Mouse (Mus musculus): ENCODE results near the gene Cdc27. TPM values are rescaled to one million over a fixed set of nuclear protein-coding genes. Genes with fewer than 3 reads are reported as not detected.
"Not testable (repeated sequence)": the region's sequence is repeated elsewhere in the genome, so short reads cannot be mapped to it uniquely, and the experiment has no call there.

Cdc27 gene
- polyA plus RNA-seq, 1 experiment from 2014 or later, result 33.1 TPM

GRCm38 (mm10) chr11:104581446-104582307 is 31.3 kb upstream of the Cdc27 start:
- no peak overlapping the region for H3K9ac ChIP-seq
- peaks cover 63% of the 10 kb centered on the region for H3K27me3 ChIP-seq (replicated peaks)
- H3K4me3 ChIP-seq, result no peak overlapping the region
- no peaks in the 10 kb centered on the region for H3K4me1 ChIP-seq
- no peaks in the 10 kb centered on the region for H3K36me3 ChIP-seq
- WGBS (ENCODE audit: insufficient replicate concordance), result 35% methylated on average over 18 of the region's 18 CpGs
- H3K9me3 ChIP-seq (replicated peaks), result no peaks in the 10 kb centered on the region
- H3K4me2 ChIP-seq, result peak overlapping the region; percentile 24; the same call in 1 of the 2 replicates
- H3K27ac ChIP-seq, result no peak overlapping the region
- no peak for ATAC-seq

- H3K27ac ChIP-seq, result no peak overlapping the region
- 61% methylated on average over 5 of the region's 5 CpGs for WGBS (ENCODE audit: insufficient replicate concordance)
- no peaks in the 10 kb centered on the region for H3K4me1 ChIP-seq
- ATAC-seq, result no peak
- H3K27me3 ChIP-seq (replicated peaks), result peaks cover 63% of the 10 kb centered on the region
- no peak overlapping the region for H3K4me3 ChIP-seq
- no peak overlapping the region for H3K9ac ChIP-seq
- H3K36me3 ChIP-seq, result no peaks in the 10 kb centered on the region
- H3K4me2 ChIP-seq, result no peak overlapping the region
- H3K9me3 ChIP-seq (replicated peaks), result no peaks in the 10 kb centered on the region
These were observed 30.2 kb upstream of the Cdc27 start for GRCm38 (mm10) chr11:104580606-104581005.

- Histone ChIP-seq H3K4me1 (no peaks in the 10 kb centered on the region), H3K36me3 (no peaks in the 10 kb centered on the region), H3K27ac (no peak overlapping the region), H3K9ac (no peak overlapping the region), H3K4me2 (no peak overlapping the region), H3K27me3 (replicated peaks) (peaks cover 63% of the 10 kb centered on the region), H3K9me3 (replicated peaks) (no peaks in the 10 kb centered on the region), H3K4me3 (no peak overlapping the region)
- no peak for ATAC-seq
- 75% methylated on average over 6 of the region's 6 CpGs for WGBS (ENCODE audit: insufficient replicate concordance)
These were observed 29.7 kb upstream of the Cdc27 start for GRCm38 (mm10) chr11:104580091-104580490.

- Histone ChIP-seq H3K4me2 (no peak overlapping the region), H3K27me3 (replicated peaks) (peaks cover 63% of the 10 kb centered on the region), H3K36me3 (no peaks in the 10 kb centered on the region), H3K9me3 (replicated peaks) (no peaks in the 10 kb centered on the region), H3K9ac (no peak overlapping the region), H3K4me1 (no peaks in the 10 kb centered on the region), H3K4me3 (no peak overlapping the region), H3K27ac (no peak overlapping the region)
- 80% methylated on average over 8 of the region's 8 CpGs for WGBS (ENCODE audit: insufficient replicate concordance)
- no peak for ATAC-seq
These were observed 29.2 kb upstream of the Cdc27 start for GRCm38 (mm10) chr11:104579575-104579974.

GRCm38 (mm10) chr11:104579084-104579483 is 28.7 kb upstream of the Cdc27 start:
- WGBS (ENCODE audit: insufficient replicate concordance), result 76% methylated on average over 9 of the region's 9 CpGs
- Histone ChIP-seq H3K4me2 (no peak overlapping the region), H3K27me3 (replicated peaks) (peaks cover 63% of the 10 kb centered on the region), H3K9ac (no peak overlapping the region), H3K9me3 (replicated peaks) (no peaks in the 10 kb centered on the region), H3K4me1 (no peaks in the 10 kb centered on the region), H3K36me3 (no peaks in the 10 kb centered on the region), H3K27ac (no peak overlapping the region), H3K4me3 (no peak overlapping the region)
- no peak for ATAC-seq

- no peak for ATAC-seq
- WGBS (ENCODE audit: insufficient replicate concordance), result 45% methylated on average over 5 of the region's 5 CpGs
- H3K27ac ChIP-seq, result no peak overlapping the region
These were observed 27.7 kb upstream of the Cdc27 start for GRCm38 (mm10) chr11:104578074-104578473.

GRCm38 (mm10) chr11:104576772-104577612 is 26.6 kb upstream of the Cdc27 start:
- Histone ChIP-seq H3K4me1 (0 out of 2 replicates have a peak, but pooled peaks cover under 1% of the 10 kb centered on the region), H3K4me2 (no peak overlapping the region), H3K4me3 (no peak overlapping the region), H3K9me3 (replicated peaks) (no peaks in the 10 kb centered on the region), H3K9ac (no peak overlapping the region), H3K27ac (no peak overlapping the region), H3K27me3 (replicated peaks) (peaks cover 62% of the 10 kb centered on the region), H3K36me3 (no peaks in the 10 kb centered on the region)
- ATAC-seq, result no peak
- 59% methylated on average over 10 of the region's 10 CpGs for WGBS (ENCODE audit: insufficient replicate concordance)

More at GRCm38 (mm10) chr11:104578074-104578473, 27.7 kb upstream of the Cdc27 start:
- Histone ChIP-seq H3K36me3 (no peaks in the 10 kb centered on the region), H3K4me3 (no peak overlapping the region), H3K27me3 (replicated peaks) (peaks cover 62% of the 10 kb centered on the region), H3K9ac (no peak overlapping the region), H3K9me3 (replicated peaks) (no peaks in the 10 kb centered on the region), H3K4me2 (no peak overlapping the region), H3K4me1 (no peaks in the 10 kb centered on the region)

- 48% methylated on average over 2 of the region's 2 CpGs for WGBS (ENCODE audit: insufficient replicate concordance)
These were observed 22.1 kb upstream of the Cdc27 start for GRCm38 (mm10) chr11:104572566-104572965.

GRCm38 (mm10) chr11:104572091-104572490 is 21.7 kb upstream of the Cdc27 start:
- H3K36me3 ChIP-seq, result no peaks in the 10 kb centered on the region
- WGBS (ENCODE audit: insufficient replicate concordance), result 69% methylated on average over 7 of the region's 7 CpGs
- ATAC-seq, result no peak
- H3K4me1 ChIP-seq, result peaks cover 23% of the 10 kb centered on the region
- no peak overlapping the region; the same call in 1 of the 2 replicates for H3K4me2 ChIP-seq
- peaks cover 24% of the 10 kb centered on the region for H3K27me3 ChIP-seq (replicated peaks)
- no peaks in the 10 kb centered on the region; the same call in 1 of the 2 replicates for H3K9me3 ChIP-seq (replicated peaks)
- no peak overlapping the region for H3K27ac ChIP-seq
- H3K4me3 ChIP-seq, result no peak overlapping the region
- no peak overlapping the region for H3K9ac ChIP-seq

More at GRCm38 (mm10) chr11:104572566-104572965, 22.1 kb upstream of the Cdc27 start:
- H3K4me2 ChIP-seq, result no peak overlapping the region
- no peak for ATAC-seq
- H3K4me1 ChIP-seq, result peaks cover 23% of the 10 kb centered on the region
- no peak overlapping the region for H3K27ac ChIP-seq
- H3K27me3 ChIP-seq (replicated peaks), result peaks cover 28% of the 10 kb centered on the region
- no peak overlapping the region for H3K9ac ChIP-seq
- H3K36me3 ChIP-seq, result no peaks in the 10 kb centered on the region
- no peak overlapping the region for H3K4me3 ChIP-seq
- H3K9me3 ChIP-seq (replicated peaks), result no peaks in the 10 kb centered on the region; the same call in 1 of the 2 replicates

- H3K27me3 ChIP-seq (replicated peaks), result peaks cover 21% of the 10 kb centered on the region
- not testable (repeated sequence) for H3K9me3 ChIP-seq (replicated peaks); H3K36me3 ChIP-seq; H3K27ac ChIP-seq
- 4% methylated on average over 28 of the region's 28 CpGs for WGBS (ENCODE audit: insufficient replicate concordance)
- peak overlapping the region; percentile 47; the same call in 1 of the 2 replicates for H3K9ac ChIP-seq
- peak overlapping the region; percentile 81 for H3K4me2 ChIP-seq
- H3K4me1 ChIP-seq, result peaks cover 23% of the 10 kb centered on the region
- peak overlapping the region; percentile 54 for H3K4me3 ChIP-seq
- ATAC-seq, result peak; percentile 79
These were observed 21.0 kb upstream of the Cdc27 start for GRCm38 (mm10) chr11:104571373-104571772.

- not testable (repeated sequence) for H3K9me3 ChIP-seq (replicated peaks); H3K9ac ChIP-seq; H3K36me3 ChIP-seq; H3K4me3 ChIP-seq; ATAC-seq; H3K27ac ChIP-seq
- peak overlapping the region; percentile 81 for H3K4me2 ChIP-seq
- H3K27me3 ChIP-seq (replicated peaks), result peaks cover 22% of the 10 kb centered on the region
- WGBS (ENCODE audit: insufficient replicate concordance), result 32% methylated on average over 8 of the region's 8 CpGs
- H3K4me1 ChIP-seq, result peaks cover 23% of the 10 kb centered on the region
These were observed 20.1 kb upstream of the Cdc27 start for GRCm38 (mm10) chr11:104570515-104570914.

- H3K9ac ChIP-seq, result no peak overlapping the region
- no peak overlapping the region for H3K4me3 ChIP-seq
- peaks cover 25% of the 10 kb centered on the region for H3K27me3 ChIP-seq (replicated peaks)
- H3K4me2 ChIP-seq, result no peak overlapping the region
- ATAC-seq, result no peak
- no peaks in the 10 kb centered on the region; the same call in 1 of the 2 replicates for H3K9me3 ChIP-seq (replicated peaks)
- no peaks in the 10 kb centered on the region for H3K36me3 ChIP-seq
- no peak overlapping the region for H3K27ac ChIP-seq
- peaks cover 23% of the 10 kb centered on the region for H3K4me1 ChIP-seq
- WGBS (ENCODE audit: insufficient replicate concordance), result 83% methylated on average over 4 of the region's 4 CpGs
These were observed 17.9 kb upstream of the Cdc27 start for GRCm38 (mm10) chr11:104568326-104568725.

Measured in liver, embryonic 12.5 days (tissue).